Mouse (Mus musculus): ENCODE results near the gene Fam171a2.
"Not testable (repeated sequence)": the region's sequence is repeated elsewhere in the genome, so short reads cannot be mapped to it uniquely, and the experiment has no call there.

Gene Fam171a2

GRCm38 (mm10) chr11:102394421-102395124, 52.9 kb downstream of the Fam171a2 start:
- DNase-seq (ENCODE audit: low spot score in 2 of 2): no peak

- DNase-seq (ENCODE audit: low spot score in 2 of 2): no peak
These were observed 53.6 kb downstream of the Fam171a2 start for GRCm38 (mm10) chr11:102393719-102394420.

- peak; percentile 82 to 92 for DNase-seq (ENCODE audit: low spot score in 2 of 2)
These were observed 54.2 kb downstream of the Fam171a2 start, which contains the start of gene Rundc3a for GRCm38 (mm10) chr11:102393238-102393634. Rundc3a (plus strand) TSS chr11:102393403.

GRCm38 (mm10) chr11:102392441-102393237, 54.8 kb downstream of the Fam171a2 start:
- no peak for DNase-seq (ENCODE audit: low spot score in 2 of 2)

GRCm38 (mm10) chr11:102389436-102389835, 58.0 kb downstream of the Fam171a2 start:
- DNase-seq (ENCODE audit: low spot score in 2 of 2): not testable (repeated sequence)
